Mouse (Mus musculus) gonadal fat pad, adult 2 months (tissue): ENCODE measurements around the gene Rab31. TPM values are rescaled to one million over a fixed set of nuclear protein-coding genes. Genes with fewer than 3 reads are reported as not detected.

Source experiments
- DNase-seq: peaks from one replicate; pipeline ENCODE4 v3.0.0-alpha.2; 2012; ENCODE audit warnings: low read depth
- polyA plus RNA-seq: library from polyadenylated mRNA; depleted of rRNA; stranded (reverse); fragments of >200 nt; gene quantifications from 2 replicates; pipeline ENCODE4 v1.2.3, GENCODE M21; 2012

Gene Rab31
- polyA plus RNA-seq, 1 experiment, result 19.4 TPM

DNA sequence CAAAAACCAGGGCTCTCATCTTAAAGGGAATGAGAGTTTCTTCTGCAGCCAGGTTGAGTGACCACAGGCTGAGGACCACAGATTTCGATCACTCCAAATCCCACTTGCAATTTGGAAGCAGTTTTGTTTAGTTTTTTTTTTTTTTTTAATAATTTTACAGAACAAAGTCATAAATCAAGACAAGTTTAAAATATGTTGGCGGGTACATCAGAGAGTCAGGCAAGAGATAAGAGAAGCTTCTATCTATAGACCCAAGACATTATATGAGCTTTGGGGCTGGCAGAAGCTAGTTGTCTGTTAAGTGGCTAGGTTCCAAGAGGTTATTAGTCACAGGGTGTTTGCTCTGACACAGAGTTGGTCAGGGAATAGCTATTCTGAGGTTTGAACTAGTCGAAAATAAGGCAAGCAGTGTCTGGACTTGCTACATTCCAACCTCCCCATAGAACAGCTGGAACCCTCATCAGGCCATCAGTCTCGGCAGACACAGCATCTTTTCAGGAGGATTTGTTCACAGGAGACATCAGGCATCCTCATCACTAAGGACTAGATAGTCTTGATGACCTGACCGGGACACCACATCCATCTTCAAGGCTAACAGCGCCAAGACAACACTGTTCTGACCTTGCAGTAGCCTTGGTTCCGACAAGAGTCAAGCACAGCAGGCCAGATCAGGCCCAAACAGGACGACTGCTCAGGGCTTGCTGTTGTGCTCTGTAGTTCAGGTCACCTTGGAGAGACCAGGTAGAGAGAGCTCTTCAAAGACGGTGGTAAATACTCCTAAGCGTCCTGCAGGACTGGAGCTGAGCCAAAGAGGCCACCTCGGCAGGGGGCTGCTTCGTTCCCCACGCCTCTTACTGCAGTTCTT is 68.8 kb downstream of the Rab31 start:
- DNase-seq, result no peak

GRCm38 (mm10) chr17:65701797-65702566 is 70.6 kb downstream of the Rab31 start:
- no peak for DNase-seq

DNA sequence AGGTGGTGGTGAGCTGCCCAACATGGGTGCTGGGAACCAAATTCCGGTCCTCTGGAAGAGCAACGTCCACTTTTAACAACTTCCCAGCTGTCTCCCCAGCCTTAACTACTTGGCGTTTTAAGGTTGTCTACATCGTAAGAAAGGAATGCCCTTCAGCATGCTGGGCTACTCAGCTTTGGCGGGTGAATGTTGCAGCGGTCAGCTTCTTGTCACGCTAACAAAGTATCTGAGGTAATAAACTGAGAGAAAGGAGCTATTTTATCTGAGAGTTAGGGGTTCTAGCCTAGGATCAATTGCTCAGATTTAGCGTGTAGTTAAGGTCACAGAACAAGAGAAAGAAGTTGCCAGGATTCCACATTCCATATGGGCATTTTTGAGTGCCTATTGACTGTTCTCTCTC is 71.2 kb downstream of the Rab31 start:
- DNase-seq, result no peak

DNA sequence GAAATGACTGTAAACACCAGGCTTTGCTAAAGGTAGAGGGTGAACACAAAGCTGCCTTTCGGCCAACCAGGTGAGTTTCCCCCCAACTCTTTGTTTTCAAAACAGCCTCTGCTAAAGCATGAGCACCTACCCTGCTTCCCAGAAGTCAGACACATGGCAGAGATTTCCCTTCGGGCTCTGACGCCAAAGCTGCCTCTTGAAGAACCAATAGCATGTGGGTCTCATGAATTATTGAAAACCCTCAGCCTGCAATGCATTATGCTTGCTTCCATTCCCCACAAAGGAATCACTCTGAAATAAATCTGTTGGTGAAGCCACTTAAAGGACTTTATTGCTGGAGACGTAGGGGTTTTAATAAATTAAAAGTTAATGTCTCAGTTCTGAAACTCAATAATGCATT is 72.5 kb downstream of the Rab31 start:
- DNase-seq, result no peak

GRCm38 (mm10) chr17:65697791-65698463 is 74.6 kb downstream of the Rab31 start:
- DNase-seq, result no peak

DNA sequence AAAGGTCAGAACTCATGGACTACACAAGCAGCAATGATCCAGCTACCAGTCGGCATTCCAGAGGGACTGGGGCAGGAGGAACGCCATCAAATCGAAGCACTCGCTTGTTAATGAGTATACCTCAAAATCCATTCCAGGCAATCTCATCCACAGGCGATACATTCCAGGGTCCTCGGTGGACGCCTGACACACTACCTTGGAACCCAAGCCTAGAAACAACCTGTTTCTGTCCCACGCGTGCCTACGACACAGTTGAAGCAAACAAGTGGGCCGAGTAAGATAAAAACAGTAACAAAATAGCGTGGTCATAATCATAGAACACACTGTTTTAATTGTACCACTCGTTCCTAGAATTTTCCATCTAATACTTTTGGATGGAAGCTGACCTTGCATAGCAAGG is 75.6 kb downstream of the Rab31 start:
- DNase-seq, result no peak

DNA sequence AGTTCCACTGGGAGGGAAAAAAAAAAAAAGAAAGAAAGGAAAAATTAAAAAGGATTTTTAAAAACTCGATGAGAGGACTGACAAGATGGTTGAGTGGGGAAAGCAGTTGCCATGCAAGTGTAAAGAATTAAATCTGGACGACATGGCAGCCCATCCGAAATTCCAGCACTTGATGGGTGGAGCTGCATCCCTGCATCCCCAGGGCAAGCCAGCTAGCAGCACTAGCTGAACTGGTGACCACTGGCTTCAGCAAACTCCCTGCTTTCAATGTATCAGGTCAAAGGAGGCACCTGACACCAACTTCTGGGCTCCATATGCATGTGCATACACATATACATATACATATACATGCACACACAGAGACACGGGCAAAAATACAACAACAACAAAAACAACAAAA is 80.3 kb downstream of the Rab31 start:
- no peak for DNase-seq

DNA sequence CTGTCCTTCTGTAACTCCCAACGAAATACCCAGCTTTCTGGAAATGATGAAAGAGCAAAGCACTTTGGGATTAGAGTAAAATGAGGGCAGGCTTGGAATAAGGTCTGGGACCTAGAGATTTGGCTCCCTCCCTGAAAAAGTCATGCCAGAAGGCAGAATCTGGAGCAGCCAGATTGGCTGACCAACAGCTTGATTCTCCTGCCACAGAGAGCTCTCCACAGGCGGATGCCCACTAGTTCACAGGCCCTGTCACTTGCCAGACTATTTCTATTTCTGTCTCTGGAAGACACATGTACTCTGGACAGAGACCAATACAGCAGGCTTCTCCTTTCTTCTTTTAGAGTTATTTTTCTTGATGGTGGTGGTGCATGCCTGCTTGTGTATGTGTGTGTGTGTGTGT is 88.8 kb downstream of the Rab31 start:
- no peak for DNase-seq

DNA sequence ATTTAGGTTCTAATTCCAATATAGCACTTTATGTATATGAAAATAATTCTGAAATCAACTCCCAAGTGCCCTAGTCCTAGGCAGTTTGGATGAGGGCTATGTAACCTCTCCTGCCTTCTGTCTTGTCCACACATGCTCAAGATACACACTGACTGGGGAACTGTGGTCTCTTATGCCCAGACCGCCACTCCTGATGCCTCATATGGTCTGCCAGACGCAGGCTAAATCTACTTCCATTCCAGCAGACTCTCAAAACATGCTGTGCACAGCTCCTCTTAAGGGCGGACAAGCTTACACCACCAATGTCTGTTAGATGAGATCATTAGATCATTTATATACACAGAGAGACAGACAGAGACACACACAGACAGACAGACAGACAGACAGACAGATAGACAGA is 89.2 kb downstream of the Rab31 start:
- no peak for DNase-seq

DNA sequence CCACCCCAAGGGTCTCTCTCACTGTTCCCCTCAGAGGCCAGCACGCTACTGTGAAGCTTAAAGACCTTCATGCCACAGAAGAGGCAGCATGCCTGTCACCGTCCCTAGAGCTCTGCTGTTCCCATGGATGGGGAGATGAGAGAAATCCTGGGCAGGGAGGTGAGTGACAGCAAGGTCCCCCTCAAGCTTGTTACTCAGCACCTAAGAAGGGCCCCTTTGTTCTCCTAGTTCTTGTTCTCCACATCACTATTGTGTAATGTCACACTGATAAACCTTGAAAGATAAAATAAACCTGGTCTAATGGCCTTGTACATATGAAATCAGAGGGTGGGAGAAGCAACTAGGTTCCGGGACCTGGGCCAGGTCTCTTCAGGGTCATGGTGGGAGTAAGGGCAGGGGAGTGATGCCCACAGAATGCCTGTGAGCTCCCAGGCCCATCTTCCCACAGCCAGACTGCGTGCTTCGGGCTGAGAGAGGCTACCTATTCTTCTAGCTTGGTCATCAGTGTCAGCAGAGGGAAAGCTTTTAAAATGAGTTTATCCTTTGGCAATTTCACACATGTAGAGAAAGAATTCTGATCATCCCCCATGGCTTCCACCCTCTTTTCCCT is 90.4 kb downstream of the Rab31 start:
- no peak for DNase-seq

GRCm38 (mm10) chr17:65681516-65681915 is 91.0 kb downstream of the Rab31 start:
- DNase-seq, result no peak

DNA sequence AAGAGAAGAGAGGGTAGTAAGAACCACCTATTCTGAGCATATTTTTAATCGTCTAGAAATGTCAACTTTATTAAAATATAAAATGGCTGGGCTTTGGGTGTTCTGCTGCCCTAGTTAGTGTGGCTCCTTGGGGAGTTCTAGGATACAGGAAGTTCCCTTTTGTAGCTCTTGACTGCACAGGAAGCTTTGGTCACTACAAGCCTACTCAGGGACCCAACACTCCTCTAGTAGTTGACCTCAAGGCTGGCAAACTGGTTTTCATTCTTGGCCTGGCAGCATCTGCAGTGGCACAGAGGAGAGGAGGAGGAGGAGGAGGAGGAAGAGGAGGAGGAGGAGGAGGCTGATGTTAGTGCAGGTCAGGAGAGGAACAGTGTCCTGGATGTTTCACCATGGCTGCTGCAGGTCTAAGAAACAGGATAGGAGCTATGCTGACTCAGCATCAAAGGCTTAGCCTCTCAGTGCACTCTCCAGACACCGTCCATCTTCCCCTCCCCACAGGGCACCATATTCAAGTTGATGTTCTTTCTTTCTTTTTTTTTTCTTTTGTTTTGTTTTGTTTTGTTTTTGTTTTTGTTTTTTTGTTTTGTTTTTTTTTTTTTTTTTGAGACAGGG is 91.6 kb downstream of the Rab31 start:
- no peak for DNase-seq

GRCm38 (mm10) chr17:65679806-65680446 is 92.6 kb downstream of the Rab31 start:
- no peak for DNase-seq

GRCm38 (mm10) chr17:65677742-65678141 is 94.8 kb downstream of the Rab31 start:
- DNase-seq, result no peak

GRCm38 (mm10) chr17:65676536-65676935 is 96.0 kb downstream of the Rab31 start:
- DNase-seq, result no peak

GRCm38 (mm10) chr17:65675985-65676384 is 96.6 kb downstream of the Rab31 start:
- no peak for DNase-seq

GRCm38 (mm10) chr17:65674710-65675171 is 97.8 kb downstream of the Rab31 start:
- no peak for DNase-seq

DNA sequence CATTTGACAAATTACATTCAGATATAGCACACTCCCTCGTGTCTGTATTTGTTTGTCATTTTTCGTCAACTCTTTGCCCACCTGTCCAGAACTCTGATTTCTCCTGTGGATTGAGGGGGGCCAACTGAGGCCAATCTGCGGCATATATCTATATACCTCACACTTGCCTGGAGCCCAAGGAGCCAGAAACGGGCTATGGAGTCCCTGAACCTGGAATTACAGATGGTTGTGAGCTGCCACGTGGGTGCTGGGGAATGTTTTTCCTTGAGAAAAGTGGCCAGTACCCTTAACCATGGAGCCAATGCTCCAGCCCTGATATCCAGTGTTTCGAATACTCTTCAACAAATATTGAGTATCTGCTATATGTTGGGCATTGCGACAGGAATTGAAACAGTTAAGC is 99.6 kb downstream of the Rab31 start:
- no peak for DNase-seq

GRCm38 (mm10) chr17:65669061-65669460 is 103.5 kb downstream of the Rab31 start:
- DNase-seq, result no peak

DNA sequence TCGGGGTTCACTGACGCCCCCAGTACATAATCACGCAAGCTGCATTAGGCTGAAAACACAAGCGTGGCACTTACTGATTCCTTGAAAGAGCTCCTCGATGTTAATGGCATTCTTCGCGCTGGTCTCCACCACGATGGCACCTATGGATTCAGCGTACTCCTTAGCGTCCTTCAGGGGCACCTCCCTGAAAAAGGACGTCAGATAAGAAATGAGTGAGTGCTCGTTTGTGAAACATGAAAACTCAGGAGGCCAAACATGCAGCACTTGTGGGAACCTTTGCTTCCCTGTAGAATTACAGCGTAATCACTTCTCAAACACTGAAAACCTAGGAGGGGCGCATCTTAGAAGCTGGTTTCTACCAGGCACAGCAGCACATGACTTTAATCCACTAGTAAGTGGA is 104.8 kb downstream of the Rab31 start:
- no peak for DNase-seq
